Mouse (Mus musculus): Measurements from ENCODE around the gene Rnf213. TPM values are rescaled to one million over a fixed set of nuclear protein-coding genes. Genes with fewer than 3 reads are reported as not detected.

Rnf213 gene
- polyA plus RNA-seq, 1 experiment from 2014 or later: 1.5 TPM

DNA sequence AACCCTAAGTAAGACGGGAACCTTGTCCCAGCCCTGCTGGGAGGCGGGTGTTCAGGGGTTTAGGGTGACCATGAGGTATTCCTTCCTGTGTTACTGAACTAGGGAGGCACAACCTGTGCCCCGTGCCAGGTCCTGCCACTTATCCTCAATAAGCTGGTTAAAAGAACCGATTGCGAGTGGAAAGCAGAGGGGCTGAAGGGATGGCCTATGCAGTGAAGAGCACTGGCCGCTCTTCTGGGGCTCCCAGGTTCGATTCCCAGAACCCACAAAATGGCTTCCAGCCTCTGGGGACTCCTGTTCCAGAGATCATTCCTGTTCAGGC is 544 bp downstream of the Rnf213 start:
- H3K4me1 ChIP-seq (replicated peaks): peaks cover 47% of the 10 kb centered on the region
- H3K4me3 ChIP-seq: peak overlapping the region; percentile 58
- peaks cover 91% of the 10 kb centered on the region for H3K27me3 ChIP-seq (ENCODE audit: insufficient read depth, poor library complexity, severe bottlenecking)
- H3K27ac ChIP-seq: no peak overlapping the region
- H3K36me3 ChIP-seq: no peaks in the 10 kb centered on the region
- H3K9me3 ChIP-seq: no peaks in the 10 kb centered on the region
- WGBS: 28% methylated on average over 7 of the region's 7 CpGs
- DNase-seq (ENCODE audit: low spot score): no peak

- 47% methylated on average over 6 of the region's 6 CpGs for WGBS
- peaks cover 88% of the 10 kb centered on the region for H3K27me3 ChIP-seq (ENCODE audit: insufficient read depth, poor library complexity, severe bottlenecking)
- no peaks in the 10 kb centered on the region for H3K36me3 ChIP-seq
- H3K27ac ChIP-seq: no peak overlapping the region
- no peak for DNase-seq (ENCODE audit: low spot score)
- no peak overlapping the region for H3K4me3 ChIP-seq
- H3K9me3 ChIP-seq: no peaks in the 10 kb centered on the region
- H3K4me1 ChIP-seq (replicated peaks): peaks cover 47% of the 10 kb centered on the region
Measured at GRCm38 (mm10) chr11:119394210-119394609, 1.3 kb downstream of the Rnf213 start.

DNA sequence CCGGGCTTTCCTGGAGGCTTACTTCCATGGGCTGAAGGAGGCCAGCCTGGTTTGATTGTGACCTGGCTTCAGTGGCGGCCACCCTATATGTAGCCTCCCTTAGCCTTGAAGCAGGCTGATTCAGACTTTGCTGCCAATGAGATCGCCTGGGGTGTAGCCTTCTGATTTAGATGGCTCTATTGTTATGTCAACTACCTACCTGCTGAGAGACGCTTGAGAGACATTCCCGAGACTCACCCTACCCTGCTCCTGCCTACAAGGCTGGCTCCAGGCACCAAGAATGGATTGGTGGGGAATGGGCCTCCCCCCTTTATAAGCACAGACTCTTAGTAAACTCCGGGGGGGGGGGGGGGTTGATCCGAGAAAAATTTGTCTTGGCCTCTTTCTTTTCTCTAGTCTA is 2.5 kb downstream of the Rnf213 start:
- peaks cover 76% of the 10 kb centered on the region for H3K27me3 ChIP-seq (ENCODE audit: insufficient read depth, poor library complexity, severe bottlenecking)
- H3K9me3 ChIP-seq: no peaks in the 10 kb centered on the region
- H3K27ac ChIP-seq: no peak overlapping the region
- DNase-seq (ENCODE audit: low spot score): no peak
- no peaks in the 10 kb centered on the region for H3K36me3 ChIP-seq
- WGBS: 4% methylated on average over 7 of the region's 7 CpGs
- H3K4me1 ChIP-seq (replicated peaks): peaks cover 36% of the 10 kb centered on the region
- no peak overlapping the region for H3K4me3 ChIP-seq

- H3K36me3 ChIP-seq: no peaks in the 10 kb centered on the region
- H3K4me3 ChIP-seq: no peak overlapping the region
- H3K9me3 ChIP-seq: no peaks in the 10 kb centered on the region
- H3K4me1 ChIP-seq (replicated peaks): peaks cover 31% of the 10 kb centered on the region
- peaks cover 71% of the 10 kb centered on the region for H3K27me3 ChIP-seq (ENCODE audit: insufficient read depth, poor library complexity, severe bottlenecking)
- 13% methylated on average over 13 of the region's 13 CpGs for WGBS
- no peak overlapping the region for H3K27ac ChIP-seq
- no peak for DNase-seq (ENCODE audit: low spot score)
Measured at GRCm38 (mm10) chr11:119395931-119396330, 3.0 kb downstream of the Rnf213 start.

DNA sequence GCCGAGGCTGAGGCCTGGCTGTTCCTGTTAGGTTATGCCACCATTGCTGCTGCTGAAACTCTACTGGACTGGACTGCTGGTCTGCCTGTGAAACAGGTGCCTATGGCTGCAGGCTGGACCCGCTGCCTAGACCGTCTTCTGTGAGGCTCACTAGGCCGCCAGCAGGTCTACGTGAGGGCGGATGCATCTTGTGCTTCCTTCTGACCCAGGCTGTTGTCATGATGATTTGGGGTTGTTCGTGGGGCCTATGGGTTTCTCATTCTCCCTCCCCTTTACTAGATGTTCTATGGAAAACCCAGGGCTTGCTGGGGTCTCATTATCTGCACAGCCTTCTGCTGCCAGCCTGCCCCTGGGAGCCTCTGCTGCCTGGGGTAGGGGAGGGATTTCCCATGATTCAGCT is 3.6 kb downstream of the Rnf213 start:
- Histone ChIP-seq H3K27ac (no peak overlapping the region), H3K27me3 (ENCODE audit: insufficient read depth, poor library complexity, severe bottlenecking) (peaks cover 65% of the 10 kb centered on the region), H3K4me3 (no peak overlapping the region), H3K9me3 (no peaks in the 10 kb centered on the region), H3K4me1 (replicated peaks) (peaks cover 27% of the 10 kb centered on the region), H3K36me3 (no peaks in the 10 kb centered on the region)
- whole genome bisulfite sequencing: 34% methylated on average over 7 of the region's 7 CpGs
- DNase-seq (ENCODE audit: low spot score): no peak

DNA sequence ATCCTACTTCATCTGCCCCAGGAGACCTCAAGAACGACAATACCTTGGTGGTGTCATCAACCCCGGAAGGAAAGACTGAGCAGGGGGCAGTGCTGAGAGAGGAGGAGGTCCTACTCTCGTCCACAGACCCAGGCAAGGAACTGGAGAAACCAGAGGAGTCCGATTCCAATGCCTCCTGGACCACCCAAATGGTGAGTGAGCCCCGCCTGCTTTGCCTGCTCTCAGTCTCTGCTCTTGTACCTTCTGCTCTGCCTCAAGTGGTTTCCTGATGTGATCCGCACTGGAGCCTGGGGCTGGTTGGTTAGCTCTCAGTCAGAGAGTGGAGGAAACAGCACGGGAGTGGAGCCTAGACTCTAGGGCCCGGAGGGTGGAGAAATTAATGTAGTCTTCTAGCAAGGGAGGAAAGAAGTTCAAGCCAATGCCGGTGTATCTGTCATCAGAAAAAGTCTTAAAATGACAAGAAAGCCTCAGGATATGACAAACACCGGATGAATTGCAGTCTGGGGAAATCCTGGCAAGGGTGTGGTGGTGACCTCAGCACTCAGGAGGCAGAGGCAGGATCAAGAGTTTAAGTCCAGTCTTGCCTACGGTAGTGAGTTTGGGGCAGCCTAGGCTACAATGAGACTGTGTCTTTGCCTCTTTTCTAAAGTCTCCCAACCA is 9.7 kb downstream of the Rnf213 start:
- WGBS: 51% methylated on average over 11 of the region's 11 CpGs
- Histone ChIP-seq H3K9me3 (no peaks in the 10 kb centered on the region), H3K4me3 (no peak overlapping the region), H3K4me1 (replicated peaks) (no peaks in the 10 kb centered on the region), H3K36me3 (no peaks in the 10 kb centered on the region), H3K27me3 (ENCODE audit: insufficient read depth, poor library complexity, severe bottlenecking) (peaks cover 8% of the 10 kb centered on the region), H3K27ac (no peak overlapping the region)
- no peak for DNase-seq (ENCODE audit: low spot score)

DNA sequence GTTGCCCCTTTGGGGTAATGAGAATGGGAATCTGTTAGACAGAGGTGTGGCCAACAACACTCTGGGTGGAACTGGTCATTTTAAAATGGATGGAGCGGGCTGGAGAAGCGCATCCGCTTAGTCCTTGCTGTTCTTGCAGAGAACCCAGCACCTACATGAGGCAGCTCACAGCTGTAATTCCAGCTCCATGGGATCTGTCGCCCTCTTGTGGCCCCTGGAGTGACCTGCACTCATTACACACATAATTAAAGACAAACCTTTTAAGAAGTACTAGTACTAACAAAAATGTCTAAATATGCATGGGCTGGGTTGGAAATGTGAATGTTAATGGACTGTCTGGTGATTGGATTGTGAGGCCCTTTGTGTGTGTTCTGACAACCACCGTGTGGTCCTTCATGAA is 11.7 kb downstream of the Rnf213 start:
- Histone ChIP-seq H3K9me3 (no peaks in the 10 kb centered on the region), H3K27me3 (ENCODE audit: insufficient read depth, poor library complexity, severe bottlenecking) (no peaks in the 10 kb centered on the region), H3K36me3 (no peaks in the 10 kb centered on the region), H3K4me3 (no peak overlapping the region), H3K27ac (no peak overlapping the region), H3K4me1 (replicated peaks) (0 out of 2 replicates have a peak, but pooled peaks cover under 1% of the 10 kb centered on the region)
- DNase-seq (ENCODE audit: low spot score): peak; percentile 52
- WGBS: 46% methylated on average over 5 of the region's 5 CpGs

- 88% methylated on average over 6 of the region's 6 CpGs for WGBS
- no peaks in the 10 kb centered on the region for H3K9me3 ChIP-seq
- H3K27me3 ChIP-seq (ENCODE audit: insufficient read depth, poor library complexity, severe bottlenecking): no peaks in the 10 kb centered on the region
- H3K27ac ChIP-seq: no peak overlapping the region
- peaks cover 7% of the 10 kb centered on the region; the same call in 1 of the 2 replicates for H3K4me1 ChIP-seq (replicated peaks)
- no peak for DNase-seq (ENCODE audit: low spot score)
- H3K4me3 ChIP-seq: no peak overlapping the region
- no peaks in the 10 kb centered on the region for H3K36me3 ChIP-seq
Measured at GRCm38 (mm10) chr11:119407381-119407780, 14.5 kb downstream of the Rnf213 start.

DNA sequence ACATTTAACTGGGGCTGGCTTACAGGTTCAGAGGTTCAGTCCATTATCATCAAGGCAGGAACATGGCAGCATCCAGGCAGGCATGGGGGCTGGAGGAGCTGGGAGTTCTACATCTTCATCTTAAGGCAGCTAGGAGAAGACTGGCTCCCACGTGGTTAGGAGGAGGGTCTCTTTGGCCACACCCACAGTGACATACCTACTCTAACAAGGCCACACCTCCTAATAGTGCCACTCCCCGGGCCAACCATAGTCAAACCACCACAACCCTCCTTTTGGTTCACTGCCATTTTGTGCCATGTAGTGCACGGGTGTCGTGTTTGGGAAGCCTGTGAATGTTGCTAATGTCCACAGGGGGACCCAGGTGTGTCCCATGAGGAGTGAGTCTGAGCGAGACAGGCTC is 15.1 kb downstream of the Rnf213 start:
- Histone ChIP-seq H3K27me3 (ENCODE audit: insufficient read depth, poor library complexity, severe bottlenecking) (no peaks in the 10 kb centered on the region), H3K27ac (no peak overlapping the region), H3K4me3 (no peak overlapping the region), H3K36me3 (no peaks in the 10 kb centered on the region), H3K4me1 (replicated peaks) (peaks cover 7% of the 10 kb centered on the region; the same call in 1 of the 2 replicates), H3K9me3 (no peaks in the 10 kb centered on the region)
- 54% methylated on average over 5 of the region's 5 CpGs for WGBS
- no peak for DNase-seq (ENCODE audit: low spot score)

DNA sequence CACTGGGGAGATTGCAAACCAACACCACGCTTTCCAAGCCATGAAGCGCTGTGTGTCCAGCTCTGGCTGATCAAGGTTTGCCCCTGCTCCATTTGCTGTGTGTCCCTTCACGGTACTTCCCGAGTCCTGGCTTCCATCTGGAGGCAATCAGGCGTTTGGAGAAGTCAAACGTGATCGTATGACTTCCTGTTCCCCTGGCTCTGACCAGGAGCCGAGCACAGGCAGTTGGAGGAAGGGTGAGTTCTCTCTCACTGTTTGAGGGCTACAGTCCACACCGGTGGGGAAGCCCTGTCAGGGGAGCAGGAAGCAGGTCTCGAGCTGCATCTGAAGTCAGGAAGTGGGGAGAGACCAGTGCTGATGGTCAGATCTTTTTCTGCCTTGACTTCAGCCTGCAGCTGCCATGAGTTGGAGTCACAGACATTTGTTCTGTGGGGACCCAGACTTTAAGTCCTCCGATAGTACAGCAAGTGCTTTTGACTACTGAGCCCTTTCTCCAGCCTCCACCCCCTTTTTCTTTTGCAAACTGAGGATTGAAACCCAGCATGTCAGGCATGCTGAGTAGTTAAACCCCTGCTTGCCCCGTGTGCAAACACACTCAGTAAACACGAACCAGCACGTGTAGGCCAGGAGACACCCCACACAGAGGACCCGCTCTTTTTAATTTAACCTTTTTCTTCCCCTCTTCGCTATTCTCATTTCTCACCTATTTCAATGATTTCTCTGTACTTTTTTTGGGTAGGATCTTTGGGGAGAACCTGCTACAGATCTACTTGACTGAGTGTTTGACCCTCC is 26.6 kb downstream of the Rnf213 start:
- Histone ChIP-seq H3K9me3 (no peaks in the 10 kb centered on the region), H3K36me3 (no peaks in the 10 kb centered on the region), H3K27ac (peak overlapping the region; percentile 60), H3K4me3 (no peak overlapping the region), H3K27me3 (ENCODE audit: insufficient read depth, poor library complexity, severe bottlenecking) (no peaks in the 10 kb centered on the region; the same call in 1 of the 2 replicates), H3K4me1 (replicated peaks) (peaks cover 12% of the 10 kb centered on the region; the same call in 1 of the 2 replicates)
- WGBS: 58% methylated on average over 16 of the region's 16 CpGs
- DNase-seq (ENCODE audit: low spot score): peak; percentile 13

GRCm38 (mm10) chr11:119420426-119420825 is 27.5 kb downstream of the Rnf213 start:
- Histone ChIP-seq H3K27ac (peak overlapping the region; percentile 53; the same call in 1 of the 2 replicates), H3K9me3 (no peaks in the 10 kb centered on the region), H3K4me1 (replicated peaks) (peaks cover 12% of the 10 kb centered on the region; the same call in 1 of the 2 replicates), H3K27me3 (ENCODE audit: insufficient read depth, poor library complexity, severe bottlenecking) (no peaks in the 10 kb centered on the region; the same call in 1 of the 2 replicates), H3K4me3 (no peak overlapping the region), H3K36me3 (no peaks in the 10 kb centered on the region)
- 86% methylated on average over 5 of the region's 5 CpGs for WGBS
- DNase-seq (ENCODE audit: low spot score): no peak

- Histone ChIP-seq H3K4me3 (no peak overlapping the region), H3K4me1 (replicated peaks) (peaks cover 15% of the 10 kb centered on the region), H3K36me3 (no peaks in the 10 kb centered on the region), H3K9me3 (no peaks in the 10 kb centered on the region), H3K27ac (no peak overlapping the region), H3K27me3 (ENCODE audit: insufficient read depth, poor library complexity, severe bottlenecking) (peaks cover 10% of the 10 kb centered on the region; the same call in 1 of the 2 replicates)
- 84% methylated on average over 6 of the region's 6 CpGs for WGBS
- DNase-seq (ENCODE audit: low spot score): no peak
Measured at GRCm38 (mm10) chr11:119427431-119427830, 34.5 kb downstream of the Rnf213 start.

- WGBS: 87% methylated on average over 5 of the region's 5 CpGs
Measured at GRCm38 (mm10) chr11:119427986-119428385, 35.1 kb downstream of the Rnf213 start.

More at GRCm38 (mm10) chr11:119427986-119428385, 35.1 kb downstream of the Rnf213 start:
- H3K9me3 ChIP-seq: no peaks in the 10 kb centered on the region
- peak overlapping the region; percentile 45; the same call in 1 of the 2 replicates for H3K4me3 ChIP-seq
- no peak for DNase-seq (ENCODE audit: low spot score)
- H3K27me3 ChIP-seq (ENCODE audit: insufficient read depth, poor library complexity, severe bottlenecking): peaks cover 10% of the 10 kb centered on the region; the same call in 1 of the 2 replicates
- H3K36me3 ChIP-seq: no peaks in the 10 kb centered on the region
- H3K4me1 ChIP-seq (replicated peaks): peaks cover 15% of the 10 kb centered on the region
- H3K27ac ChIP-seq: no peak overlapping the region

Data from hindbrain, embryonic 10.5 days (tissue).